Mouse (Mus musculus): ENCODE results near the gene Gm49366.
"Not testable (repeated sequence)": the region's sequence is repeated elsewhere in the genome, so short reads cannot be mapped to it uniquely, and the experiment has no call there.

Gm49366 gene

GRCm38 (mm10) chr12:84033302-84033701 is 5.4 kb upstream of the Gm49366 start:
- not testable (repeated sequence) for DNase-seq

- no peak for DNase-seq
Measured at GRCm38 (mm10) chr12:84034108-84034507, 4.6 kb upstream of the Gm49366 start.

DNA sequence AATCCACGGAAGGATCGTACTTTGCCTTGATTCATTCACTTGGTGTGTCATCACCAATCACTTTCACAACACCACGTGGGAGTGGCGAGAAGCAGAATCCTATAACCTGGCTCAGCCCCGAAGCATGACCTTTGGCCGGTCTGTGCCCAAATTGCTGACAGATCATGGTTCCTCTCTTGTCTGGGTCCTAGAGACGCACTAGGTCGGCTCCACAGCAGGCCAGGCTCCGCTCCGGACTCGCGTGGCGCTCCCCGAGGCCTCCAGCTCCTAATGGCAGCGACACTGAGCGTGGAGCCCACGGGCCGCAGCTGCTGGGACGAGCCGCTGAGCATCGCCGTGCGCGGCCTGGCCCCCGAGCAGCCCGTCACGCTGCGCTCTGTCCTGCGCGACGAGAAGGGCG is 494 bp upstream of the Gm49366 start, which contains the start of gene Acot4:
Gene Acot4, plus strand, starts transcription at position 139 of the 400 bp plus-strand sequence.
- DNase-seq = peak; percentile 18

DNA sequence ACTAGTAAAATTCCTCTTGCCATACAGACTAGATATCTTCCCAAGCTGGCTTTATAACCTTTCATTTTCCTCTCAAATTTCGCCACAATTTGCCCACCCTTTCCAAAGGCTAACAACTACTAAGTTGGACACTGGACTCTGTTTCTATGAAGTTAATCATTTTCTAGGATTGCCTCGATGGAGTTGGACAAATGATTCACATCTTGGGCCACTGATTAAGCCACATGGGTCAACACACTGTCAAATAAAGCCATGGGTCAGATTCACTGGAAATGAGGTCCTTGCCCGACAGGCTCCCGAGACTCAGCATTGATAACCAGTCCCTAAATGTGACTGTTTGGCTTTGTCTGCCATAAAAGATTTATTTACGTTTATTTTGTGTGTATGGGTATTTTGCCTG is 3.5 kb downstream of the Gm49366 start:
- no peak for DNase-seq

- no peak for DNase-seq
Measured at GRCm38 (mm10) chr12:84044045-84044444, 5.3 kb downstream of the Gm49366 start.

DNA sequence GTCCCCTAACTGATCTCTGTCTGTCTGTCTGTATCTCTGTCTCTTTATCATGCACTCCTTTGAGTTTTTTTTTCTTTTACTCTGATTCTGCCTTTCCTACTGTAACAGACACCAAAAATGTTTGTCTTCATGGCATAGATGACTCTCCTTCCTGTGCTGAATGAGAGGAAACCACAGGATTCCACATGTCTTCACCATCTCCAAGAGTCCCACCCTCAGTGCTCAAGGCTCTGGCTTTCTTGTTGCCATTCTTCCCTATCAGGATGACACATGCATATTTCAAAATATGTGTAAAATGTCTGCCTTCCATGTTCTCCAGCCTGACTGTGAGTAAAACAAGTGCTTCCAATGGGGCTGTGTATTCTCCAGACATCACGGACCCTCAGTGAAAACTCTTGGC is 8.2 kb downstream of the Gm49366 start:
- DNase-seq = no peak

DNA sequence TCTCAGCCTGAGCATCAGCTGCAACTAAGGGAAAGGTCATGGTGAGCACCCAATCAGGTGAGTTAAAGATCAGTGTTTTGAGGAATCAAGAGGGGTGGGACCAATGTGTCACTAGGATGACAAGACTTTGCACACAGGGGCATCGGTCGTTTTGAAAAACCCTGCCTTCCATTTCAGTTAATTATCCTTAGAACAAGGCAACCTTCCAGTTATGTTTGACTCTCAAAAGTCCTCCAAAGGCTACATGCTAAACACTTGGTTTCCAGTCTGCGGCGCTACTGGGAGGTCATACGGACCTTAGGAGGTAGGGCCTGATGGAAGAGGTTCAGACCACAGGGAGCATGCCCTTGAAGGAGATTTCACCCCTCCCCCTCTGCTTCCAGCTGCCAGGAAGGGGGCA is 12.0 kb downstream of the Gm49366 start:
- not testable (repeated sequence) for DNase-seq

DNA sequence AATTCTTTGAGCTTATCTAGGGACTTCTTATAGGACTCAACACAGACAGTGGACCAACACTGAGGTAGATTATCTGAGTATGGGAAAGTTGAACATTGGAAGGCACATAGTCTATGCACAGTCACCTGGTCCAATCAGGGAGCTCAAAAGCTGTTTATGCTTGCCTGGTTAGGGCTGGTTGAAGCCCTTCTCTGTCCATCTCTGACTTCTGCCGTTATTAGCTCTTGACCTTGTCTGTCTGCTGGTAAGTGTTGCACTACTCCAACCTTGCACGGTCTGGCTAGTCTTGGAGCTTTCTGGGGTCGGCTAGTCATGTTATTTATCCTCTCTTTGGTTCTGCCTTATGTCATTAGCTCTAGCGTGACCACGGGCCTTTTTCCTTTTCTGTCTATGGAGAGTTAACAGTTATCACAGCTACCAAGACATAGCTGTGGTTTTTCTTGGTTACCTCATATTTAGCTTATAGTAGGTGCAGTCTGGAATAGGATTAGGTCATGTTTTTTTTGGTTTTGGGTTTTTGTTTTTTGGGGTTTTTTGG is 13.3 kb downstream of the Gm49366 start, which contains the start of gene Acot3:
Gene Acot3, plus strand, starts transcription at position 208 of the 538 bp plus-strand sequence.
- DNase-seq = no peak

GRCm38 (mm10) chr12:84052609-84053008 is 13.9 kb downstream of the Gm49366 start:
- DNase-seq = no peak

DNA sequence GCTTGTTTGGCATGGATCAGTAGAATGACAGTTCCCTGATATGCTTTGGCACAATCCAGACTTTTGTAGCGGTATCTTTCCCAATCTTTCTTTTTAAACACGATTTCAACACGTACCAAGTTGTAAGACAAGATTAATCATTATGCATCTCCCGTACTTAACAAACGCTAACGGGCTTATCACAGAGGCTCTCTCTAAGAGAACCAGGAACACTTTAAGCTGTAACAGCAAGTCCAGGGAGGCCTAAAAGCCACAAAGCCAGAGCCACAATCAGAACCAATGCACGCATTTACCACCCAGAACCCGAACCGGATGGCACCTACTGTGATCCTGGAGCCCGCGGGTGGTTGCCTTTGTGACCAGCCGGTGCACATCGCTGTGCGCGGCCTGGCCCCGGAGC is 14.4 kb downstream of the Gm49366 start:
- DNase-seq = no peak

- DNase-seq = no peak
Measured at GRCm38 (mm10) chr12:84053679-84054391, 15.1 kb downstream of the Gm49366 start.

GRCm38 (mm10) chr12:84060946-84061345 is 22.2 kb downstream of the Gm49366 start:
- no peak for DNase-seq

- no peak for DNase-seq
Measured at GRCm38 (mm10) chr12:84062336-84062735, 23.6 kb downstream of the Gm49366 start.

- DNase-seq = no peak
Measured at GRCm38 (mm10) chr12:84063228-84063627, 24.5 kb downstream of the Gm49366 start.

DNA sequence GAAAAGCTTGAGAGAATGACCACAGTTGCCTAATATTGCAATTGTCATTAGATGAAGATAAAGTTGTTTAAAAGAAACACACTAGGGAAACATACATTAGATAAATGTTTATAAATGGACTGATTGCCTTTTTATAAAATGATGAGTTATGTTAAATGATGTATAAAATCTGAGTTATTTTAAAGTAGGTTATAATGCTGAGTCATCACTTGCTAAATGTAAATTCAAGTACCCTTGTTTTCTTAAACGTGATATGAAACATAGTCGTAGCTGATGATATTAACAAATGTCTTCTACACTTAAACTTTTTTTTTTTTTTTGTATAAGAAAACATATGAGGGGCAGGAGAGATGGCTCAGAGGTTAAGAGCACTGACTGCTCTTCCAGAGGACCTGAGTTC is 25.1 kb downstream of the Gm49366 start:
- DNase-seq = no peak

- no peak for DNase-seq
Measured at GRCm38 (mm10) chr12:84064621-84065020, 25.9 kb downstream of the Gm49366 start.

GRCm38 (mm10) chr12:84067752-84068151 is 29.0 kb downstream of the Gm49366 start:
- DNase-seq = no peak

DNA sequence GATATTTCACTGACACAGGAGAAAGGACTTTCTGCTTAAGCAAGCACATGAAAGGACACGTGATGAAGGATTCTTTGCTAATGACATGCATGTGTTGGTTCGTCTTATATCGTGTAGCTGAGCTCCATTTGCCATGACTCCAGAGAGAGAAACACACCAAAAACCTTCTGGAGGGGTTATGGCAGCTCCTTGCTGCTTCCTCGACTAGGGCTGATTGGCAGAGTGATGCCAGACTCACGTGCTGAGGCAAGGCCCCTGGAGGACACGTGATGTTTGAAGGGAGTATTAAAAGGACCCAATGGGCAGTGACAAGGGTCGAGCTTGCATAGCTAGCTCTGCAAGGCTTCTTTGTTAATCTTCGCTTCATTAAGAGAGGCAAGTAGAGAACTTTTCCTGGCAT is 29.6 kb downstream of the Gm49366 start:
- no peak for DNase-seq

GRCm38 (mm10) chr12:84068986-84069385 is 30.3 kb downstream of the Gm49366 start, which contains the start of gene Acot5:
TSS of gene Acot5 (plus strand) at chr12:84069325.
- DNase-seq = no peak

DNA sequence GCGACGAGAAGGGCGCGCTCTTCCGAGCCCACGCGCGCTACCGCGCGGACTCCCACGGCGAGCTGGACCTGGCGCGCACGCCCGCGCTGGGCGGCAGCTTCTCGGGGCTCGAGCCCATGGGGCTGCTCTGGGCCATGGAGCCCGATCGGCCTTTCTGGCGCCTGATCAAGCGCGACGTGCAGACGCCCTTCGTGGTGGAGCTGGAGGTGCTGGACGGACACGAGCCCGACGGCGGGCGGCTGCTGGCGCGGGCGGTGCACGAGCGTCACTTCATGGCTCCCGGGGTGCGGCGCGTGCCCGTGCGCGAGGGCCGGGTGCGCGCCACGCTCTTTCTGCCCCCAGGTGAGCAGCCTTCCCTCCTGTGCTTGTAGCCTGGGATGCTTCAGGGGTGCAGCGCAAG is 30.8 kb downstream of the Gm49366 start:
- DNase-seq = peak; percentile 29

DNA sequence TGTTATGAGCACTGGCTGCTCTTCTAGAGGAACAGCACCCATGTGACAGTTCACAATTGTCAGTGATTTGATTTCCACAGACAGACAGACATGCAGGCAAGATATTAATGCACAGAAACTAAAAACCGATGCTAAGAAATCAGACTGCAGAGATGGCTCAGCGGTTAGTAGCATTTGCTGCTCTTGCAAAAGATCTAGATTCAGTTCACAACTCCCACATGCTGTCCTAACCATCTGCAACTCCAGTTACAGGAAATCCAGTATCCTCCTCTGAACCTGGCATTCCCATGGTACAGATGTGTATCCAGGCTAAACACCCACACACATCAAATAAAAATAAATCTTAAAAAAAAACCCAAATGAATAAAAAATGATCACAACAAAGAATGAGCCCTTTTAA is 33.0 kb downstream of the Gm49366 start:
- DNase-seq = no peak

GRCm38 (mm10) chr12:84077371-84077990 is 38.7 kb downstream of the Gm49366 start:
- DNase-seq = no peak

GRCm38 (mm10) chr12:84083842-84084241 is 45.1 kb downstream of the Gm49366 start:
- no peak for DNase-seq

DNA sequence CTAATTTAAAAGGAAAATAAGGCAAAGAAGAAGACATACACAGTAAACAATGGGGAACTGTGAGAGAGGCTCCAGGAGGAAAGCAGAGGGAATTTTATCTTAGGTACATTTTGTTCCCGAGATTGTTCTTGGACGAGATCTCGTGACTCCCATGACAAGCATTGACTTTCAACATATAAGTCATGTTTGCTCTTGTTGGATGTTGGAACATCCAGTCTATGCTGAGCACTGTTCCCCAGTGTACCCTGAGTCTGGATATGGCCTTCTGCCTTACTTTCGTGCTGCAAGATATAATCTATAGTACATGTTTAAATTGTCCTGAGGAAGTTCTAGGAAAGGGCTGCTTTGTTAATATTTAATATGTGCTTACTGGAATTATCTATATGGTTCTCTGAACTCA is 45.8 kb downstream of the Gm49366 start:
- no peak for DNase-seq

Measured in cerebellum, adult 8-10 months (tissue).